Mouse (Mus musculus) layer of hippocampus, adult 18-20 months (tissue): ENCODE data around the gene 1700011L22Rik. TPM values are rescaled to one million over a fixed set of nuclear protein-coding genes. Genes with fewer than 3 reads are reported as not detected.

Experiments used
- DNase-seq, 2 experiments: peaks; one replicate each; pipeline ENCODE4 v3.0.0; 2022; ENCODE audit warnings: low spot score in 2 of 2
- long read RNA-seq: library from polyadenylated mRNA; stranded (forward); transcript quantifications from one replicate; pipeline ENCODE4 v2.0.0, GENCODE M21; 2021
- total RNA-seq, 2 experiments: library from RNA; stranded (reverse); gene quantifications; 2 replicates each; pipeline ENCODE4 v1.2.3; 2021

Gene 1700011L22Rik
- not detected for total RNA-seq
- long read RNA-seq = 0 reads

GRCm38 (mm10) chr8:79248470-79248869, at the start of gene 1700011L22Rik:
Gene 1700011L22Rik (minus strand): TSS chr8:79248570.
- DNase-seq = no peak

- peak; percentile 30 to 83 for DNase-seq
Observed at GRCm38 (mm10) chr8:79297763-79298162, 49.4 kb upstream of the 1700011L22Rik start.

GRCm38 (mm10) chr8:79295276-79296105, 47.1 kb upstream of the 1700011L22Rik start:
- no peak for DNase-seq

GRCm38 (mm10) chr8:79294610-79295275, 46.4 kb upstream of the 1700011L22Rik start, which contains the start of gene Mmaa:
Gene Mmaa (minus strand): TSS chr8:79294937.
- DNase-seq = peak; percentile 96

GRCm38 (mm10) chr8:79293841-79294240, 45.5 kb upstream of the 1700011L22Rik start:
- DNase-seq = no peak

- DNase-seq = no peak
Observed at GRCm38 (mm10) chr8:79292712-79293264, 44.4 kb upstream of the 1700011L22Rik start.

- no peak for DNase-seq
Observed at GRCm38 (mm10) chr8:79289592-79289991, 41.2 kb upstream of the 1700011L22Rik start.

GRCm38 (mm10) chr8:79288681-79289080, 40.3 kb upstream of the 1700011L22Rik start:
- no peak for DNase-seq

- DNase-seq = no peak
Observed at GRCm38 (mm10) chr8:79288250-79288649, 39.9 kb upstream of the 1700011L22Rik start.

GRCm38 (mm10) chr8:79286424-79286823, 38.1 kb upstream of the 1700011L22Rik start:
- no peak for DNase-seq

GRCm38 (mm10) chr8:79284626-79285025, 36.3 kb upstream of the 1700011L22Rik start:
- no peak for DNase-seq

- DNase-seq = no peak
Observed at GRCm38 (mm10) chr8:79281376-79281890, 33.1 kb upstream of the 1700011L22Rik start.

- DNase-seq = no peak
Observed at GRCm38 (mm10) chr8:79277264-79277870, 29.0 kb upstream of the 1700011L22Rik start.

GRCm38 (mm10) chr8:79274940-79275339, 26.6 kb upstream of the 1700011L22Rik start:
- no peak for DNase-seq

- DNase-seq = no peak
Observed at GRCm38 (mm10) chr8:79273776-79274175, 25.4 kb upstream of the 1700011L22Rik start.

GRCm38 (mm10) chr8:79272676-79273075, 24.3 kb upstream of the 1700011L22Rik start:
- no peak for DNase-seq

GRCm38 (mm10) chr8:79268921-79269320, 20.6 kb upstream of the 1700011L22Rik start:
- DNase-seq = no peak

GRCm38 (mm10) chr8:79261920-79262319, 13.6 kb upstream of the 1700011L22Rik start:
- no peak for DNase-seq

- peak in 1 of 2 experiments; percentile 33 for DNase-seq
Observed at GRCm38 (mm10) chr8:79256076-79256705, 7.8 kb upstream of the 1700011L22Rik start.

- peak in 1 of 2 experiments; percentile 51 for DNase-seq
Observed at GRCm38 (mm10) chr8:79253742-79254141, 5.4 kb upstream of the 1700011L22Rik start.

- DNase-seq = no peak
Observed at GRCm38 (mm10) chr8:79243422-79243821, 4.9 kb downstream of the 1700011L22Rik start.
